Mouse (Mus musculus): Measurements from ENCODE around the gene Hfe.

The Hfe gene

DNA sequence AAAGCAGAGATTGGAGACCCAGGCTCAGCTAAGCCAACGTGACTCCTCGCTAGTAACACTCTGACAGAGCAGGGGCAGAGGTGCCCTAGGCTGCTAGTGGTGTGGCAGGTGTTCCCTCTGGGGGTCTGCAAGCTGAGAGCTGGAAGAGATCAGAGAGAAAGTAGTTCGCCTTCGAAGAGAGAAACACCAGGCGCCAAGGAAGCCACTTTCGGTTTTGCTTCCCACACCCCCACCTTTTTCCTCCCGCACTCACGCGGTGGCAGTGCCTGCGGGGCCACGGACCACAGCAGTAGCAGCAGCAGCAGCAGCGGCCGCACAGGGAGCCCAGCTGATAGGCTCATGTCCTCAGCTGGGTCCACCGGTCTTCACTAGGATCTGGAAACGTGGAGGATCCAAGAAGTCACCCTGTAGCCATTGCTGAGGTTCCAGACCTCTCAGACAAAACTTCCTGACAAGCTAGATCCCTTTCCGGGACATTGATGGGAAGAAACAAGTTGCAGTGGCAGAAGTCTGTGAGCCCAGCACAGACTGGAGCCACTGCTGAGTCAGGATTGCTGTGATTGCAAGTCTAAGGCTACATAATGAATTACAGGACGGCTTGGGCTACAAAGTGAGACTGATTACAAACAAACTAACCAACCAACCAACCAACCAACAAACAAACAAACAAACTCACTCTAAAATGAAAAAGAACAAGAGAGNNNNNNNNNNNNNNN is at the start of gene Hfe:
Gene Hfe (minus strand): TSS at position 481 of the 716 bp plus-strand sequence.
- no peak for DNase-seq

DNA sequence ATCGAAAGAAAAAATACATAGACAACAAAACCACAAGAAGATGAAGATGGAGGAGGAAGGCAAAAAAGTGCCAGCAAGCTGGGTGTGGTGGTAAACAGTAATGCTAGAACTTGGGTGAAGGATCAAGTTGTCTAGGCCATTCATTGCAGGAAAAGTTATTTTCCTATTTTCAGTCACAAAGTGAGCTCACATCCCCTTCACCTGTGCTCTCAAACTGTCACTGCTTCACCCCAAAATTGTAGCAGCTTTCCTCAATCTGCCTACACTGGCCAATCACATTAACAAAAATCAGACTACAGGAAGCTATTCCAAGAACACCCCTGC is 49.2 kb upstream of the Hfe start:
- DNase-seq = peak; percentile 15

DNA sequence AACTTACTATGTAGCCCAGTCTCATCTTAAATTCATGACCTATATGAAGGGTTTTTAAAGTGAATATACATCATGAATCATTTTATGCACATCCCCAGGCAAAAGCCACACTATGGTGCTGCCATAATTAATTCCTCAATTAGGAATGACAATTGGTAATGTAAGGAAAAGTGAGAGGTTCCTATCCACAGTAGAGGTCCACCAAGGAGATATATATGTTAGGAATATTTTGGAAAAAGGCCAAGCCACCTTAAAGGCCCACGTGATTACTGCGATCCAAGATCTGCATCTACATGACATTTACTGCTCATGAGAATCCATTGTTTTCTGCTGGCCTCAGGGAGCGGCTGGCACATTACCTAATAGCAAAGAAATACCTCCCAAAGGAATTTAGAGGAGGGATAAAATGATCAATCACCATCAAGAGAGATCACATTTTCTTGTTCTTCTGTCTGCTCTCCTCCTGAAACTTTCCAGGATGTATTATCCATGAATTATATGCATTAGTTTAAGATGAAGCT is 48.7 kb upstream of the Hfe start:
- DNase-seq = no peak

DNA sequence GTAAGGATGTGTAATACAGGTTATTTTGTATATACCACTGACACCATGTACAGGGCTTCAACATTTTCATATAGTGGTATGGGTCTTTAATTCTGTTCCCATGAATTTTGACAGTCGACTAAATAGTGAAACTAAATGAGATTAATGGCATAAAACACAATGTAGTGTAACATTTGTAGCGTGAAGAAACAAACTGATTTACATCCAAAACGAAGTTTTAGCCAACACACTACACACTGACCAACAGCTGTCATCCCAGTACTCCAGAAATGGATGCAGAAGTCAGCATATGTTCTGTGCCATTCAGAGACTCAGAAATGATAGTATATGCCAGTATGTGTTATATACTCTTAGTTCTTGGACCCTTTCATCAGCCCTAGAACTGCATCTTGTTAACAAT is 47.3 kb upstream of the Hfe start:
- DNase-seq = no peak

DNA sequence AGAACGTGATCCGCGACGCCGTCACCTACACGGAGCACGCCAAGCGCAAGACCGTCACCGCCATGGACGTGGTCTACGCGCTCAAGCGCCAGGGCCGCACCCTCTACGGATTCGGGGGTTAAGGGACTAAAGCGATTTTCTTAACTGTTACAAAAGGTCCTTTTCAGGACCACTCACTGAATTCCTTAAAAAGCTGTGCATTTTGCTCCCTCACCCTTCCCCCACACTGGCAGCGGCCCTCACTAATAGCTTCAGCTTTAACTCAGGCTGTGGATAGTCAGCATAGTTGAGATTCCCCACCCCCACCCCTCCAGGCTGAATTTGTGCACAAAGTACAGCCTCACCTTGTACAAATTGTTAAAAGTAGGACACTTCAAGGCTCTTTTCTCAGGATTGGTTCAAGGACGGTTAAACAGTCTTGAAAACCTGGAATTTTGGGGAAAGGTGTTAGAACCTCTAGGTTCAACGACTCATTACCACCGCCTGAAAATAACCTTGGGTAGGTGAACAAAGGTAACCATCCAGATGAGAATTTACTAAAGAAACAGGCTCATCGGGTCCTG is 46.6 kb upstream of the Hfe start:
- DNase-seq = no peak

DNA sequence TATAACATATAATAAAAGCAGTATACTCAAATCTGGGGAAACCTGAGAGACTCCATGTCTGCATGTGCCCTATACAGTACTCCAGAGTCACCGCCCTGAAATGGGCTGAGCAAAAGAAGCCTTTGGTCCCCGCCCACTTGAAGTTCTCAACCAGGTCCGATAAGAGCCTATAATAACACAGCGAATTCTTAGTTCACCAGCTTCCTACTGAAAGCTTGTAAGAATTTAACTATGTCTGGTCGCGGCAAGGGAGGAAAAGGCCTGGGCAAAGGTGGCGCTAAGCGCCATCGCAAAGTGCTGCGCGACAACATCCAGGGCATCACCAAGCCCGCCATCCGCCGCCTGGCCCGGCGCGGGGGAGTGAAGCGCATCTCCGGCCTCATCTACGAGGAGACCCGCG is 46.1 kb upstream of the Hfe start, which contains the start of gene Hist1h4b:
Gene Hist1h4b (plus strand): TSS at position 224 of the 400 bp plus-strand sequence.
- DNase-seq = peak; percentile 89

DNA sequence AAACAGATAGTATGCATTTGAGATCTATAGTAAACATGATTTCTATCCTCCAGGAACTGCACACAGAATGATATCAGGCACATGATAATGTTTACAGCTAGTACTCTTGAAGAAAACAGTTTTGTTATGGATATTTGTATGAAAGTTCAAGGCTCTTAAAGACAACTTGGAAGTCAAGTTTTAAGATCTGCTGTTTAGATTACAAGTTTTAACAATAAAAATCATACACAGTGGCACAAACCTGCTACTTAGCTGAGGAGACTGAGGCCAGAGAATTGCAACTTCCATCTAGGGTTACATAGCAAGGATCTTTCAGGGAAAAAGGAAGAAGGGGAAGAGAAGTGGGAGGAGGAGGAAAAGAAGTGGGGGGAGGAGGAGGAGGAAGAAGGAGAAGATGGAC is 44.3 kb upstream of the Hfe start:
- no peak for DNase-seq

DNA sequence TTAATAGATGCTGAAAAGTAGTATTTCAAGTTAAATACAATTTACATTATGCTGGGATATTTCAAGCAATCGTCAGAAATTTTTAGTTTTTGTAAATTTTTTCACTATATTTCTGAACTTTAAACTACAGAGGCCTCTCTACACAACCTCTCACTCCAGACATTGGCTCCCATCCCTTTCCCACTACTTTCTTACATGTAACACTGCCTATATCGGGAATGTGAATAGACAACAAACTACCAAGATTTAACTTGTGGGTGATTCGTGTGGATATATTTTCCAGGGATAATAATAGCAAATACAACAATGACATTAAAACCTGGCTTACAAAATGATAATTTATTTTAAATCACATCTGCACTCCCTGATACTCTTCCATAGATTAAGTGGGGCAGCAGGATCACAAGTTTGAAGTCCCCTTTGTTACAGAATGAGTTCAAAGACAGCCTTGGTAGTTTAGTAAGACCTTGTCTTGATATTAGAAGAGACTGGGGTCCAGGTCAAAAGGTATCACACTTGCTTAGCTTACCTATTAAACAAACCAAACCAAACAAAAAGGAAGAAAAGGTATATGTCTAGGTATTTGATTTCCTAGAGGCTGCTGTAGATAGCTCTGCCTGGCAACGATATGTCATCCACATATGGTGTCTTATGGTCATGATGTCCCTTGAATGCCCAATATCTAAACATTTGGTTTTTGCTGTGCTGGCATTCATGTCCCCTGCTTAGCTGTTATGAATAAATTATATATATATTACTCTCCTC is 42.8 kb upstream of the Hfe start:
- DNase-seq = no peak

DNA sequence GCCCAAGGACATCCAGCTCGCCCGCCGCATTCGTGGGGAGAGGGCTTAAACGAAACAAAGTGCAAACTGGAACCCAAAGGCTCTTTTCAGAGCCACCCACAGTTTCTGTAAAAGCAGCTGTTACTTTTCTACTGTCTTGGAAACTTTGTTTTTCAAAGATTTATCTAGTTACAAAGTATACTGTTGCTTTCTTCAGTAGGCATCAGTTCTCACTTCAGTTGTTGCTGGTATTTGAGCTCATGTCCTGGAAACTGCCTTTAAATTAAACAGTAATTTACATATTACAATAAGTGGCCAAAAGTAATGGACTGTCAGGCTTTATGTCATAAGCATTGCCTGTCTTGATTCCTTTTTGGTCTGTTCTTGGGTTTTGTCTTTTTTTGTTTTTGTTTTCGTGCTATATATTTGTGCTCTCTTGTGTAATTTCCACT is 42.1 kb upstream of the Hfe start:
- DNase-seq = no peak

DNA sequence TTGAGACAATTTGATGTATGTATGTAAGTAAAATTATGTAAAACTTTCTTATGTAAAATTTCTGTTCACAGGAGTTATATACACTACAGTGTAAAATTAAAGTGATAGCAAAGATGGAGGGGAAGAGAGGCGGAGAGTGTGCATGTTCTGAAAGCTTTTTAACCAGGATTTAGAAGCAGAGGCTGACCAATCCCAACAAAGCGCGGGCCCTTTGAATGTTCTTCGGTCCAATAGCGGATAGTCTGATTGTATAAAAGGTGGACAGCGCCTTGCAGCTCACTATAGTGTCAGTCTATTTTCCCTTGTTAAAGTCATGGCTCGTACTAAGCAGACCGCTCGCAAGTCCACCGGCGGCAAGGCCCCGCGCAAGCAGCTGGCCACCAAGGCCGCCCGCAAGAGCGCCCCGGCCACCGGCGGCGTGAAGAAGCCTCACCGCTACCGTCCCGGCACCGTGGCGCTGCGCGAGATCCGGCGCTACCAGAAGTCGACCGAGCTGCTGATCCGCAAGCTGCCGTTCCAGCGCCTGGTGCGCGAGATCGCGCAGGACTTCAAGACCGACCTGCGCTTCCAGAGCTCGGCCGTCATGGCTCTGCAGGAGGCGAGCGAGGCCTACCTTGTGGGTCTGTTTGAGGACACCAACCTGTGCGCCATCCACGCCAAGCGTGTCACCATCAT is 41.5 kb upstream of the Hfe start, which contains the start of gene Hist1h3b:
Gene Hist1h3b (plus strand): TSS at position 201 of the 675 bp plus-strand sequence.
- DNase-seq = peak; percentile 70

DNA sequence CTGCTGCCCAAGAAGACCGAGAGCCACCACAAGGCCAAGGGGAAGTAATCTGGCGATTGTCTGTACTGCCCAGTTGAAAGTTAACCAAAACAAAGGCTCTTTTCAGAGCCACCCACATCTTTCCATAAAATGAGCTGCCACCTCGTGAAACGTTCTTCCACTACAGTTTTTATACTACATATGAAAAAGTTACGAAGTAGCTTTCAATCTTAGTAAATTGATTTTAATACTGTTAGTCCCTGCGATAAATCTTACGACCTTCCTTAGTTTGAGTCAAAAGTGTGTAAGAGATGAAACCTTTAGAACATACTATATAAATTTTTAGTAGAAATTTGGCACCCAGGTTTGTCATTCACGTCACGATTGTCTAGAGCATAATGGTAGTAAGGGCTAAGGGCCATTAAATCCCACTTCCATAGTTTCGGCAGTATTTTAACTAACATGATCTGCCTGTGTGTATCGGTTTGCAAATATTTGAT is 40.9 kb upstream of the Hfe start:
- DNase-seq = no peak

DNA sequence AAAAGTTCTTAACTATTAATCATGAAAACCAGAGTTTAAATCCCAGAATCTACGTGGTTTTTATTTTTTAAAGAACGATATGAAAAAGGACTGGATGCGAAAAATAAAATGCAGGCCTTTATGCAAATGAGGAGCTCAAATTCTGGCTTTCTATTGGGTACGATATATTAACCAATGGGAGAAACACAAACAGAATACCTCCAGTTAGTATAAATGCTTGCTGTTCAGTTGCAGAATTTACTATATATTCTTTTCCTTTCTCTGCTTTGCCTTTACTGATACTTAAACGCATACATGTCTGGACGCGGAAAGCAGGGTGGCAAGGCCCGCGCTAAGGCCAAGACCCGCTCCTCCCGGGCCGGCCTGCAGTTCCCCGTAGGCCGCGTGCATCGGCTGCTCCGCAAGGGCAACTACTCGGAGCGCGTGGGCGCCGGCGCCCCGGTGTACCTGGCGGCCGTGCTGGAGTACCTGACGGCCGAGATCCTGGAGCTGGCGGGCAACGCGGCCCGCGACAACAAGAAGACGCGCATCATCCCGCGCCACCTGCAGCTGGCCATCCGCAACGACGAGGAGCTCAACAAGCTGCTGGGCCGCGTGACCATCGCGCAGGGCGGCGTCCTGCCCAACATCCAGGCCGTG is 40.3 kb upstream of the Hfe start, which contains the start of gene Hist1h2ab:
Gene Hist1h2ab (plus strand): TSS at position 288 of the 639 bp plus-strand sequence.
- peak; percentile 46 for DNase-seq

DNA sequence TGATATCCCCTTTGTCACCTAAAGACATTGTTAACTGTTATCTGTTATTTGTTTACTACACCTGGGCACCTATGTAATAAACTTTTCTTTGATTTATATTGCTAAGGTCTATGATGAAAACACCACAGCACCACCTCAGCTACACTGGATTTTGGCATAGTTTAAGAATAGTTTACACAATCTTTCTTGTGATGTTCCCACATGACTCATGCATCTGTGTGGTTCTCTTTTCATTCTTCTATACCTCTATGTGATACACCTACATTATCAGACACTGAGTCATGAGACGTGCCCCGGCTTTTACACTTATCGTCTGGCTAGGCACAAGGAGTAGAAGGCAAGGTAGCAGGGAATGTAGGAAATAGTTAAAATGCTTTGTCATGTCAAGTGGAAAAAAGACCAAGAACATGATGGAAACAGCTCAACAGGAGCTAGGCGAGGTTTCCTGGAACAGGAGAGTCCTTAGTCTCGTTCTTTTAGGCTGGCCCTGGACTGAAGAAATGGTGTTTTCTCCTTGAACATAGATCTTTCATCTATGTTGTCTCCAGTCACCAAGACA is 39.0 kb upstream of the Hfe start:
- no peak for DNase-seq

DNA sequence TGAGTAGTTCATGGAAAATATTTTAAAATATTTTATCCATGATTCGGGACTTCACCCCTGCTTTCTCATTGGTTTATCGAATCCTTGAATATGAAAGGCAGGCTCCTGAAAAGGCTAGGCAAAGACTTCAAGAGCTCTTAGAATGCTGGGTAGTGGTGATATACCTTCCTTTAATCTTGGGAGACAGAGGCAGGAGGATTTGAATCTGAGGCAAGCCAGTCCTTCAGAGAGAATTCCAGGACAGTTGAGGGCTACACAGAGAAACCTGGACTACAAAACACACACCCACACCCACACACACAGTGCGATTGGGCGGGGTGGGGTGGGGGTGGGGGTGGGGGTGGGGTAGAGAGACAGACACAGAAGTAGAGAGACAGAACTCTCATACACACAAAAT is 37.2 kb upstream of the Hfe start:
- no peak for DNase-seq

DNA sequence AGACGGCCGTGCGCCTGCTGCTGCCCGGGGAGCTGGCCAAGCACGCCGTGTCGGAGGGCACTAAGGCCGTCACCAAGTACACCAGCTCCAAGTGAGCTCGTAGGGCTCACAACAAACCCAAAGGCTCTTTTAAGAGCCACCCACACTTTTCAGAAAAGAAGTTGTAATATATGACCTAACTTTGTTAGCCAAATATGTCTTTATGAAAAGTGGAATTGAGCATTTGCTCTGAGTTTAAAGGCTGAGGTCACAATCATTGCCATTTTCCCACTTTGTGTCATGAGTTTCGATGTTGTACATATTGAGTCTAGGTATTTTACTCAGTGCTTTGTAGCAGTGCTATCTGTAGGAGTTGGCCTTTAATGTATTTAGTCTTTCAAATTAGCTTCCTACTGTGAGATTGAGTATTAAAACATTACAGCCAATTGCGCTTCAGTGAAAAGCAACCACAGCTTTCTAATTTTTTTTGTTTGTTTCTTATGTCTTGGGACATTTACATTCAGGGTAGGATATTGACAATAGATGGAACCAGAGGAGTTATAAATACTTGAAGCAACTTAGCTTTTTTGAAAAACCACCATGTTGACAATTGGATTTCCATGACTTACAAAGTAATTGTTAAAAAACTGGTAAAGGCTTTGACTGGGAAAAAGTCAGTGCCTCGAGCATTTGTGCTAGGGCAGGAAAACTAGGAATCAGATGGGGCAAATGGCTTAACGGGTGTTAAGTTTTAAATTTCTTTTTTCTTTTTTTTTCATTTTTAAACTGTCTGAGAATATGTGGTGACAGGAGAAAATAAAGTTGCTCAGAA is 36.6 kb upstream of the Hfe start:
- DNase-seq = no peak

DNA sequence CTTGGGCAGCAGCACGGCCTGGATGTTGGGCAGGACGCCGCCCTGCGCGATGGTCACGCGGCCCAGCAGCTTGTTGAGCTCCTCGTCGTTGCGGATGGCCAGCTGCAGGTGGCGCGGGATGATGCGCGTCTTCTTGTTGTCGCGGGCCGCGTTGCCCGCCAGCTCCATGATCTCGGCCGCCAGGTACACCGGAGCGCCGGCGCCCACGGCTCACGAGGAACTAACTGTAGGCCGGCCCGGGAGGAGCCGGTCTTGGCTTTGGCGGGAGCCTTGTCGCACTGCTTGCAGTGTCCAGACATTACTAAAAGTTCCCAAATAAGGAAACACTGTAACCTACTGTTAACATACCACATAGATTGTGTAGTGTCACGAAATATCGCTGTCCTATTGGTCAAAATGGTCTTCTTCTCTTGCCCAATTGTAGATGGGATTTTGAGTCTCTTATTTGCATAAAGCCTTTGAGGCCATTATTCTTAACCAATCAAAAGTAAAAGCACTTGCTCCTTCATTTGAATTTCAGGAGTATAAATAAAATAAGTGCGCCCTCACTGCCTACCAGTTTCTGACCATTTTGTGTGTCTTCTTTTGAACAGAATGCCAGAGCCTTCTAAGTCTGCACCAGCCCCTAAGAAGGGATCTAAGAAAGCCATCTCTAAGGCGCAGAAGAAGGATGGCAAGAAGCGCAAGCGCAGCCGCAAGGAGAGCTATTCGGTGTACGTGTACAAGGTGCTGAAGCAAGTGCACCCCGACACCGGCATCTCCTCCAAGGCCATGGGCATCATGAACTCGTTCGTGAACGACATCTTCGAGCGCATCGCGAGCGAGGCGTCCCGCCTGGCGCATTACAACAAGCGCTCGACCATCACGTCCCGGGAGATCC is 35.8 kb upstream of the Hfe start, which contains the start of gene Hist1h2bb:
Gene Hist1h2bb (plus strand): TSS at position 534 of the 880 bp plus-strand sequence.
- DNase-seq = peak; percentile 81

DNA sequence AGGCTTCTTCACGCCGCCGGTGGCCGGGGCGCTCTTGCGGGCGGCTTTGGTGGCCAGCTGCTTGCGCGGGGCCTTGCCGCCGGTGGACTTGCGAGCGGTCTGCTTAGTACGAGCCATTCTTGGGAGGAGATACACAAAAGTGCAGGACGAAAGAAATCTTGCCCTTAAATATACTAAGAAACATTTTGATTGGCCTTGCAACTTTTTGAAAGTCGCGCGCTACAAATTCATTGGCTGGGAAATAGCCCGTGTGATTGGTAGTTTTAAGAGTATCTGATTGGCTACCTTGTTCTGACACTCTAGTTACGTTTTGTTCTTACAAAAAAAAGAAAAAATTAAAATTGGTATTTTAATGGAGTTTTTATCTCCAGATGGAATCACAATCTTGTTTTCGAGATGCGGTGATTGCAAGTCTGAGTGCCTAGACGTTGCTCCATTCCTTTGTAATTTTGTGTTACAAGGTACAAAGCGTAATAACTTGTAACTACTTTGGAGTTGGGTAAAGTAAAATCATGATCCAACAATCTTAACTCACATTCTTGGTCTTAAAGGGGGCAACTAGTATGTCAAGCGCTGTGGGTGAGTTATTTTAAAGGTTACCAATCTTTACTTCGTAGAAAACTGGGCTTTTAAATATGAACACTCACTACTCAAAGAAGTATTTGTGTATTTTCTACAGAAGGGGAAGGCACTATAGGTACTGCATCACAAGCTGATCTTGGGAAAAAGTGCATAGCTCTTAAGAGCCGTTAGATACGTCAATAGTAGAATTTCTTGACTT is 34.9 kb upstream of the Hfe start, which contains the start of gene Hist1h3c:
Gene Hist1h3c (minus strand): TSS at position 222 of the 781 bp plus-strand sequence.
- peak; percentile 71 for DNase-seq

DNA sequence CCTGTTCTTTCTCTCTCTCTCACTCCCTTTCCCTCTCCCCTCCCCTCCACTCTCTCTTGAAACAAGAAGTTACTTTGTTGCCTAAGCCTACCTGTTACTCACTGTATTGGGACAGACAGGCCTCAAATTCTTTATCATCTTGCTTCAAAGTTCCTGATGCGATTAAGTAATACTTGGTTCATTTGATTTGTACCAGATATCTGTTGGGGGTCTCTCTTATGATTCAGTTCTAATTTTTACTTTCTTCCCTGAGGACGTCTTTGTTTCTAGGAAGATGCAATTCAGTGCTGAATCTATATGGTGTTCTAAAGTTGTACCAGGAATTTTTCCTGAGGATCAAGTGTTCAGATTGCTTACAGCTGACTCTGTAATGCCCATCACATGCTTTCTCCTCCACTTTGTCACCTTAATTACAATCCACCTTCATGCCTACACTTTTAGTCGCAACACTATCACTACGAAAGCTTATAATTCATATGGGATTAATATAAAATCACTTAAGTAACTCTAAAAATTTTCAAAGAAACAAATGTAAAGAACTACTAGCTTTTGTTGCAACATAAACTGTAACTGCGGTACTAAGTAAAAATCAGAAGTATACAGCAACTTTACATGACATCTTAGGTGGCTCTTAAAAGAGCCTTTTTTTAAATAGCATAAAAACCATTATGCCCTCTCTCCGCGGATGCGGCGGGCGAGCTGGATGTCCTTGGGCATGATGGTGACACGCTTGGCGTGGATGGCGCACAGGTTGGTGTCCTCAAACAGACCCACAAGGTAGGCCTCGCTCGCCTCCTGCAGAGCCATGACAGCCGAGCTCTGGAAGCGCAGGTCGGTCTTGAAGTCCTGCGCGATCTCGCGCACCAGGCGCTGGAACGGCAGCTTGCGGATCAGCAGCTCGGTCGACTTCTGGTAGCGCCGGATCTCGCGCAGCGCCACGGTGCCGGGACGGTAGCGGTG is 34.0 kb upstream of the Hfe start:
- peak; percentile 35 for DNase-seq

All from cerebellum, adult 11-12 months (tissue).